Mouse (Mus musculus): ENCODE results near the gene Eps15.

DNA sequence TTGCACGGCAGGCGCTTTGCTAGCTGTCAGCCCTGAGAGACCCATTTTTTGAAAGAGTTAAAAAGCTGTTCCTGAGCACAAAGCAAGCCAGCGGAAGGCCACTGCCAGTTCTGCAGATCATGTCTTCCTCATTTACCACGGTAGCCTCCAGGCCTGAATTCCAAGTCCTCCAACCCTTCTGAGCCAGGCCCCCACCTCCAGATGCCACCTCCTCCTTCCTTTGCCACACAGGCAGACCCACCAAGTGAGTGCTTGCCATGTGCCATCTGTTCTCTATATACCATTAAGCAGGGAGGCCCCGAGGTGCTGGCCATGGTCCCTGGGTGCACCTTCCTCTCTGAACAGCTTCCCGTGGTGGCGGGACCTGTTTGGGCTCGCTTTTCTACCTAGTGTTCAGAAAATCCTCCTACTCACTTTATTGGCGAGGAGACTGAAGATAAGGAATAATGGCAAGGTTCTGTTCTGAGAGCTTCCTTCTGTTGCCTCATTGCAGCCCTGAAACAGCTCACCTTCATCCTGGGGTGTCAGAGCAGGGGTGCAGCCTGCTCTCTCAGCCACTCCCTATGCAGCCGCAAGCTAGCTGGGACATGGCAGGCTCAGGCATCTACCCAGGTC lies 120.4 kb downstream of the Eps15 start:
- TF ChIP-seq CTCF (IDR thresholded peaks at IDR 0.05; ENCODE audit: low read depth): no peak
- no peak for TF ChIP-seq EP300 (IDR thresholded peaks at IDR 0.05; ENCODE audit: low read depth)
